Comparison of ENCODE assay signal across 8 mouse cellular contexts in the genomic region with DNA sequence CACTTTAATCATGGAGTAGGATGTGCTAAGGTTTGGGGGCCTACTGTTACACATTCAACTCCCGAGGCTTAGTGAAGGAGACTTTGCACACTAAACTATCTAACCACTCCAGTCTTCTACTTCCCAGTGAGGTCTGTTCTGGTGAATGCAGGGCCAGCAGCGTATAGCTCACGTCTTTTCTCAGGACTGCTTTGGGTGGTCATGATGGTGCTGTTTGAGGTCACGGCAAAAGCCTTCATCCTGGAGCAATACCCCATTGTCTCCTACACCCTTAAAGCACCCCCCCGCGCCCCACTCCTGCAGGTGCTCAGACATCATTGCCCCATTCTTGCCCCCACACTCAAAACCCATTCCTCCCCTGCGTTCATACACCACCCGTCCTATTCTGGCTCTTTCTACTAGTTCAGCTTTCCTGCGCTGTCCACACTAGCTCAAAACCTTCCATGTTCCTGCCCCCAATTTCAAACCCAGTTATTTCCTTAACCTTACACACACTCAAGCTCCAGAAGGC. TPM values are rescaled to one million over a fixed set of nuclear protein-coding genes. Genes with fewer than 3 reads are reported as not detected.
A peak's percentile ranks its signal among the peaks of the same experiment; 100 is the strongest.
DNase-seq lines count a peak whose midpoint lies in the region; ATAC-seq and TF ChIP-seq lines count a peak whose summit lies in the region.

No protein-coding gene starts in this region.

- 18% methylated on average over 9 of the region's 9 CpGs for WGBS in embryonic facial prominence, embryonic 13.5 days
- 28% methylated on average over 9 of the region's 9 CpGs for WGBS in hindbrain, embryonic 14.5 days
- WGBS in midbrain, postnatal 0 days, result 22% methylated on average over 9 of the region's 9 CpGs

- H3K9me3 ChIP-seq in embryonic facial prominence, embryonic 13.5 days, result no peaks in the 10 kb centered on the region
- no peaks in the 10 kb centered on the region for H3K9me3 ChIP-seq in hindbrain, embryonic 14.5 days (ENCODE audit: control insufficient read depth, low read length)
- no peaks in the 10 kb centered on the region for H3K9me3 ChIP-seq in midbrain, postnatal 0 days (ENCODE audit: low read length)

- TF ChIP-seq CTCF in layer of hippocampus, adult 2 months (conservative IDR thresholded peaks at IDR 0.05), result no peak
- TF ChIP-seq CTCF in midbrain, postnatal 0 days (IDR thresholded peaks at IDR 0.05), result no peak

- peak overlapping the region; percentile 80; the same call in 1 of the 2 replicates for H3K9ac ChIP-seq in embryonic facial prominence, embryonic 13.5 days
- H3K9ac ChIP-seq in hindbrain, embryonic 14.5 days, result peak overlapping the region; percentile 78
- H3K9ac ChIP-seq in midbrain, postnatal 0 days (replicated peaks; ENCODE audit: low read length, poor library complexity, severe bottlenecking), result no peak overlapping the region; the same call in 1 of the 2 replicates

- ATAC-seq in embryonic facial prominence, embryonic 13.5 days (ENCODE audit: insufficient number of reproducible peaks, insufficient read depth, low FRiP score, low TSS enrichment, low read depth), result 0 out of 2 replicates have a peak, but pooled peaks have one; percentile 13
- ATAC-seq in hindbrain, embryonic 14.5 days (ENCODE audit: low FRiP score), result peak; percentile 5; the same call in 1 of the 2 replicates
- ATAC-seq in midbrain, postnatal 0 days (ENCODE audit: low FRiP score), result peak; percentile 63; the same call in 1 of the 2 replicates
- no peak for ATAC-seq in inflammation-experienced regulatory T-cells, adult 6 months

- no peaks in the 10 kb centered on the region; the same call in 1 of the 2 replicates for H3K27me3 ChIP-seq in embryonic facial prominence, embryonic 13.5 days
- H3K27me3 ChIP-seq in hindbrain, embryonic 14.5 days (ENCODE audit: control insufficient read depth, insufficient read depth, low read length), result no peaks in the 10 kb centered on the region
- H3K27me3 ChIP-seq in midbrain, postnatal 0 days (ENCODE audit: insufficient read depth, low read length), result no peaks in the 10 kb centered on the region

- peaks cover 18% of the 10 kb centered on the region for H3K4me1 ChIP-seq in embryonic facial prominence, embryonic 13.5 days
- H3K4me1 ChIP-seq in hindbrain, embryonic 14.5 days (replicated peaks; ENCODE audit: control insufficient read depth, insufficient read depth, low read length), result peaks cover 17% of the 10 kb centered on the region
- peaks cover 5% of the 10 kb centered on the region; the same call in 1 of the 2 replicates for H3K4me1 ChIP-seq in midbrain, postnatal 0 days (ENCODE audit: insufficient read depth, low read length)

- DNase-seq in layer of hippocampus, adult 2 months (ENCODE audit: low spot score in 2 of 2), result no peak
- DNase-seq in layer of hippocampus, adult 8-10 months (ENCODE audit: low spot score in 2 of 2), result no peak
- DNase-seq in hindbrain, embryonic 14.5 days (ENCODE audit: low spot score), result no peak
- no peak for DNase-seq in midbrain, postnatal 0 days (ENCODE audit: low spot score)
- no peak for DNase-seq in left cerebral cortex, adult 9 months (ENCODE audit: low spot score in 2 of 2)
- no peak for DNase-seq in spleen, postnatal 4 days (ENCODE audit: low spot score in 2 of 2)

- H3K36me3 ChIP-seq in embryonic facial prominence, embryonic 13.5 days, result peaks cover 9% of the 10 kb centered on the region; the same call in 1 of the 2 replicates
- H3K36me3 ChIP-seq in hindbrain, embryonic 14.5 days (replicated peaks; ENCODE audit: control insufficient read depth, insufficient read depth), result peaks cover 8% of the 10 kb centered on the region; the same call in 1 of the 2 replicates
- H3K36me3 ChIP-seq in midbrain, postnatal 0 days (ENCODE audit: insufficient read depth, low read length), result peaks cover 3% of the 10 kb centered on the region; the same call in 1 of the 2 replicates

- peak overlapping the region; percentile 75 for H3K4me2 ChIP-seq in embryonic facial prominence, embryonic 13.5 days
- H3K4me2 ChIP-seq in hindbrain, embryonic 14.5 days (replicated peaks), result peak overlapping the region; percentile 77
- H3K4me2 ChIP-seq in midbrain, postnatal 0 days (ENCODE audit: low read depth, low read length, poor library complexity, severe bottlenecking), result peak overlapping the region; percentile 66

- H3K4me3 ChIP-seq in layer of hippocampus, adult 2 months, result peak overlapping the region; percentile 89
- H3K4me3 ChIP-seq in embryonic facial prominence, embryonic 13.5 days, result peak overlapping the region; percentile 84
- peak overlapping the region; percentile 76 for H3K4me3 ChIP-seq in hindbrain, embryonic 14.5 days (replicated peaks; ENCODE audit: low read length)
- H3K4me3 ChIP-seq in midbrain, postnatal 0 days (ENCODE audit: low read depth, low read length), result peak overlapping the region; percentile 91

- H3K27ac ChIP-seq in layer of hippocampus, adult 2 months, result peak overlapping the region; percentile 94
- no peak overlapping the region for H3K27ac ChIP-seq in embryonic facial prominence, embryonic 13.5 days
- H3K27ac ChIP-seq in hindbrain, embryonic 14.5 days, result peak overlapping the region; percentile 41; the same call in 1 of the 2 replicates
- H3K27ac ChIP-seq in midbrain, postnatal 0 days (ENCODE audit: low read depth, low read length), result peak overlapping the region; percentile 57

RNA-seq across cellular contexts. Expression of a gene that starts 0.5 kb away (rescaled TPM):
- 10 to 100 TPM; 39.5 to 40.3 TPM for total RNA-seq in layer of hippocampus, adult 2 months (2021)
- 10 to 100 TPM; 40.3 to 43.8 (median 42.4) TPM for total RNA-seq in layer of hippocampus, adult 8-10 months (2022)
- polyA plus RNA-seq in embryonic facial prominence, embryonic 13.5 days (2015; fragmentation: Nextera tagmentation; extraction: Ambion mirVana), result 42.1 and 42.5 TPM in 2 replicates
- polyA plus RNA-seq in hindbrain, embryonic 14.5 days (2014; fragmentation: Nextera tagmentation; extraction: Ambion mirVana), result 55.7 and 57.7 TPM in 2 replicates
- total RNA-seq in midbrain, postnatal 0 days (2014; rRNA removed), result 87.9 and 104 TPM in 2 replicates
- polyA plus RNA-seq in midbrain, postnatal 0 days (2015; fragmentation: Nextera tagmentation; extraction: Ambion mirVana), result 56.5 and 58.4 TPM in 2 replicates
- 10 to 100 TPM; 15.2 to 27.0 (median 25.9) TPM for polyA plus RNA-seq in inflammation-experienced regulatory T-cells, adult 6 months (2017; shearing (Covaris generic))

RNA-seq across cellular contexts. Expression of a gene that starts 16.6 kb away (rescaled TPM):
- 10 to 100 TPM; 40.7 to 43.5 TPM for total RNA-seq in layer of hippocampus, adult 2 months (2021)
- total RNA-seq in layer of hippocampus, adult 8-10 months (2022), result 10 to 100 TPM; 40.7 to 57.9 (median 49.9) TPM
- 1.3 and 1.4 TPM in 2 replicates for polyA plus RNA-seq in embryonic facial prominence, embryonic 13.5 days (2015; fragmentation: Nextera tagmentation; extraction: Ambion mirVana)
- 4.8 and 5.5 TPM in 2 replicates for polyA plus RNA-seq in hindbrain, embryonic 14.5 days (2014; fragmentation: Nextera tagmentation; extraction: Ambion mirVana)
- 2.2 and 8.2 TPM in 2 replicates for total RNA-seq in midbrain, postnatal 0 days (2014; rRNA removed)
- polyA plus RNA-seq in midbrain, postnatal 0 days (2015; fragmentation: Nextera tagmentation; extraction: Ambion mirVana), result 3.7 and 3.9 TPM in 2 replicates
- under 1 TPM in 1 of 3 experiments, not detected in 2; 0.18 TPM for polyA plus RNA-seq in inflammation-experienced regulatory T-cells, adult 6 months (2017; shearing (Covaris generic))

RNA-seq across cellular contexts. Expression of a gene that starts 30.1 kb away (rescaled TPM):
- total RNA-seq in layer of hippocampus, adult 2 months (2021), result 10 to 100 TPM; 52.9 to 55.4 TPM
- 10 to 100 TPM; 48.4 to 51.6 (median 51.1) TPM for total RNA-seq in layer of hippocampus, adult 8-10 months (2022)
- 10.8 and 12.4 TPM in 2 replicates for polyA plus RNA-seq in embryonic facial prominence, embryonic 13.5 days (2015; fragmentation: Nextera tagmentation; extraction: Ambion mirVana)
- polyA plus RNA-seq in hindbrain, embryonic 14.5 days (2014; fragmentation: Nextera tagmentation; extraction: Ambion mirVana), result 7.1 and 7.6 TPM in 2 replicates
- total RNA-seq in midbrain, postnatal 0 days (2014; rRNA removed), result 17.2 and 22.4 TPM in 2 replicates
- polyA plus RNA-seq in midbrain, postnatal 0 days (2015; fragmentation: Nextera tagmentation; extraction: Ambion mirVana), result 8.3 and 9.0 TPM in 2 replicates
- 1 to 10 TPM; 8.0 to 9.5 (median 8.3) TPM for polyA plus RNA-seq in inflammation-experienced regulatory T-cells, adult 6 months (2017; shearing (Covaris generic))
